Mouse (Mus musculus) hindbrain, embryonic 14.5 days (tissue): ENCODE data around the gene Syvn1. TPM values are rescaled to one million over a fixed set of nuclear protein-coding genes. Genes with fewer than 3 reads are reported as not detected.

ENCODE experiments used
- ATAC-seq: fragments of 200-750 bp; cut with Nextera tagmentation; 2 replicates; pipeline ENCODE4 v1.8.0; 2017; ENCODE audit warnings: moderate number of reproducible peaks, mild to moderate bottlenecking, moderate TSS enrichment, moderate library complexity; ENCODE audit not compliant: low FRiP score
- DNase-seq: peaks from one replicate; pipeline ENCODE4 v3.0.0-alpha.2; 2015; ENCODE audit warnings: low spot score
- H3K27ac ChIP-seq: fragments of 300-500 bp; sonication (generic); 2 replicates; pipeline ENCODE4 v1.5.1; 2014; ENCODE audit warnings: mild to moderate bottlenecking, moderate library complexity
- H3K27me3 ChIP-seq: fragments of 300-500 bp; sonication (generic); 2 replicates; pipeline ENCODE4 v1.6.1; 2014; ENCODE audit warnings: mild to moderate bottlenecking, low read length, mixed read lengths; ENCODE audit not compliant: control insufficient read depth, insufficient read depth
- H3K36me3 ChIP-seq: fragments of 300-500 bp; sonication (generic); replicated peaks from 2 replicates; pipeline ENCODE4 v1.6.1; 2014; ENCODE audit not compliant: control insufficient read depth, insufficient read depth
- H3K4me1 ChIP-seq: fragments of 300-500 bp; sonication (generic); replicated peaks from 2 replicates; pipeline ENCODE4 v1.6.1; 2014; ENCODE audit warnings: antibody characterized with exemption, low read length, mixed read lengths; ENCODE audit not compliant: control insufficient read depth, insufficient read depth
- H3K4me2 ChIP-seq: fragments of 300-500 bp; sonication (generic); replicated peaks from 2 replicates; pipeline ENCODE4 v1.6.1; 2014; ENCODE audit warnings: mild to moderate bottlenecking, moderate library complexity
- H3K4me3 ChIP-seq: fragments of 300-500 bp; sonication (generic); replicated peaks from 2 replicates; pipeline ENCODE4 v1.5.1; 2014; ENCODE audit warnings: mild to moderate bottlenecking, low read length
- H3K9ac ChIP-seq: fragments of 300-500 bp; sonication (generic); 2 replicates; pipeline ENCODE4 v1.6.1; 2014
- H3K9me3 ChIP-seq: fragments of 300-500 bp; sonication (generic); 2 replicates; pipeline ENCODE4 v1.6.1; 2016; ENCODE audit warnings: low read length; ENCODE audit not compliant: control insufficient read depth
- WGBS: fragments of 180-500 bp; shearing (Covaris S2); extraction: QIAGEN DNeasy Blood & Tissue Kit; methylation state at CpG from one replicate; pipeline ENCODE4 v1.1.7; 2014; 5-methylcytosine and 5-hydroxymethylcytosine counted together
- polyA plus RNA-seq: library from polyadenylated mRNA; unstranded; fragments of >200 nt; fragmentation: Nextera tagmentation; extraction: Ambion mirVana; gene quantifications from 2 replicates; pipeline ENCODE4 v1.2.1, GENCODE M21; 2014

Syvn1 gene
- polyA plus RNA-seq, 1 experiment from 2014 or later = 28.7 TPM

- Histone ChIP-seq H3K27me3 (no peaks in the 10 kb centered on the region), H3K36me3 (peaks cover 15% of the 10 kb centered on the region), H3K27ac (no peak overlapping the region), H3K4me3 (no peak overlapping the region), H3K9ac (no peak overlapping the region), H3K4me2 (peak overlapping the region; percentile 100; the same call in 1 of the 2 replicates), H3K4me1 (peaks cover 40% of the 10 kb centered on the region), H3K9me3 (no peaks in the 10 kb centered on the region)
- WGBS = 91% methylated on average over 6 of the region's 6 CpGs
- DNase-seq = no peak
- ATAC-seq = no peak
Measured at GRCm38 (mm10) chr19:6063081-6063480, 16.7 kb downstream of the Syvn1 start.

- peak overlapping the region; percentile 92 for H3K27ac ChIP-seq
- peak overlapping the region; percentile 83 for H3K9ac ChIP-seq
- no peak for ATAC-seq
- H3K9me3 ChIP-seq = no peaks in the 10 kb centered on the region
- no peak for DNase-seq
- H3K36me3 ChIP-seq = peaks cover 33% of the 10 kb centered on the region
- no peaks in the 10 kb centered on the region for H3K27me3 ChIP-seq
- WGBS = 35% methylated on average over 5 of the region's 5 CpGs
- peaks cover 32% of the 10 kb centered on the region for H3K4me1 ChIP-seq
- H3K4me3 ChIP-seq = peak overlapping the region; percentile 57
- H3K4me2 ChIP-seq = peak overlapping the region; percentile 95
Measured at GRCm38 (mm10) chr19:6066571-6066970, 20.2 kb downstream of the Syvn1 start.

- WGBS = 1% methylated on average over 30 of the region's 30 CpGs
- peaks cover 26% of the 10 kb centered on the region for H3K4me1 ChIP-seq
Measured at GRCm38 (mm10) chr19:6067011-6067723, 20.8 kb downstream of the Syvn1 start.

GRCm38 (mm10) chr19:6067724-6068415 is 21.5 kb downstream of the Syvn1 start, which contains the start of gene Tm7sf2:
Tm7sf2 (minus strand) TSS chr19:6068373.
- Histone ChIP-seq H3K27ac (peak within 1 kb of the TSS; percentile 92), H3K36me3 (peaks cover 38% of the 10 kb centered on the region), H3K9me3 (no peaks in the 10 kb centered on the region), H3K4me3 (peak within 1 kb of the TSS; percentile 57), H3K27me3 (no peaks in the 10 kb centered on the region), H3K4me1 (peaks cover 19% of the 10 kb centered on the region), H3K4me2 (peak within 1 kb of the TSS; percentile 95), H3K9ac (peak within 1 kb of the TSS; percentile 83)
- DNase-seq (peak; percentile 85), ATAC-seq (peak; percentile 92)
- WGBS = 11% methylated on average over 33 of the region's 33 CpGs

More at GRCm38 (mm10) chr19:6067011-6067723, 20.8 kb downstream of the Syvn1 start:
- Histone ChIP-seq H3K27ac (peak overlapping the region; percentile 92), H3K4me3 (peak overlapping the region; percentile 57), H3K27me3 (no peaks in the 10 kb centered on the region), H3K9ac (peak overlapping the region; percentile 83), H3K4me2 (peak overlapping the region; percentile 95), H3K9me3 (no peaks in the 10 kb centered on the region), H3K36me3 (peaks cover 34% of the 10 kb centered on the region)
- ATAC-seq (peak; percentile 64), DNase-seq (peak; percentile 87)

- Histone ChIP-seq H3K4me3 (no peak overlapping the region), H3K27me3 (no peaks in the 10 kb centered on the region), H3K4me2 (no peak overlapping the region), H3K36me3 (peaks cover 46% of the 10 kb centered on the region), H3K9ac (no peak overlapping the region), H3K4me1 (peaks cover 16% of the 10 kb centered on the region), H3K27ac (no peak overlapping the region), H3K9me3 (no peaks in the 10 kb centered on the region)
- no peak for DNase-seq
- 82% methylated on average over 4 of the region's 4 CpGs for WGBS
- ATAC-seq = no peak
Measured at GRCm38 (mm10) chr19:6068951-6069350, 22.6 kb downstream of the Syvn1 start.

GRCm38 (mm10) chr19:6069851-6070250 is 23.5 kb downstream of the Syvn1 start:
- Histone ChIP-seq H3K9me3 (no peaks in the 10 kb centered on the region), H3K4me1 (peaks cover 16% of the 10 kb centered on the region), H3K9ac (no peak overlapping the region), H3K4me3 (no peak overlapping the region), H3K27ac (no peak overlapping the region), H3K4me2 (no peak overlapping the region), H3K27me3 (no peaks in the 10 kb centered on the region), H3K36me3 (peaks cover 50% of the 10 kb centered on the region)
- 94% methylated on average over 10 of the region's 10 CpGs for WGBS
- ATAC-seq (no peak), DNase-seq (no peak)

- Histone ChIP-seq H3K36me3 (peaks cover 55% of the 10 kb centered on the region), H3K4me1 (peaks cover 16% of the 10 kb centered on the region), H3K9ac (no peak overlapping the region), H3K9me3 (no peaks in the 10 kb centered on the region), H3K27me3 (no peaks in the 10 kb centered on the region), H3K4me3 (no peak overlapping the region), H3K4me2 (no peak overlapping the region), H3K27ac (no peak overlapping the region)
- DNase-seq (no peak), ATAC-seq (no peak)
- 89% methylated on average over 31 of the region's 31 CpGs for WGBS
Measured at GRCm38 (mm10) chr19:6070571-6071250, 24.3 kb downstream of the Syvn1 start.

GRCm38 (mm10) chr19:6071261-6071660 is 24.9 kb downstream of the Syvn1 start:
- H3K27ac ChIP-seq = no peak overlapping the region
- peaks cover 55% of the 10 kb centered on the region for H3K36me3 ChIP-seq
- H3K9me3 ChIP-seq = no peaks in the 10 kb centered on the region
- ATAC-seq (no peak), DNase-seq (no peak)
- H3K4me1 ChIP-seq = peaks cover 18% of the 10 kb centered on the region
- H3K27me3 ChIP-seq = no peaks in the 10 kb centered on the region
- H3K4me2 ChIP-seq = no peak overlapping the region
- WGBS = 93% methylated on average over 19 of the region's 19 CpGs
- no peak overlapping the region for H3K9ac ChIP-seq
- H3K4me3 ChIP-seq = no peak overlapping the region

- Histone ChIP-seq H3K4me1 (peaks cover 8% of the 10 kb centered on the region), H3K4me3 (no peak overlapping the region), H3K27me3 (no peaks in the 10 kb centered on the region), H3K4me2 (no peak overlapping the region), H3K36me3 (peaks cover 50% of the 10 kb centered on the region), H3K9me3 (no peaks in the 10 kb centered on the region), H3K27ac (no peak overlapping the region), H3K9ac (no peak overlapping the region)
- no peak for DNase-seq
- ATAC-seq = no peak
- WGBS = 94% methylated on average over 5 of the region's 5 CpGs
Measured at GRCm38 (mm10) chr19:6073889-6074288, 27.5 kb downstream of the Syvn1 start.
